ENCODE assay signal across 8 mouse cellular contexts in the genomic region with DNA sequence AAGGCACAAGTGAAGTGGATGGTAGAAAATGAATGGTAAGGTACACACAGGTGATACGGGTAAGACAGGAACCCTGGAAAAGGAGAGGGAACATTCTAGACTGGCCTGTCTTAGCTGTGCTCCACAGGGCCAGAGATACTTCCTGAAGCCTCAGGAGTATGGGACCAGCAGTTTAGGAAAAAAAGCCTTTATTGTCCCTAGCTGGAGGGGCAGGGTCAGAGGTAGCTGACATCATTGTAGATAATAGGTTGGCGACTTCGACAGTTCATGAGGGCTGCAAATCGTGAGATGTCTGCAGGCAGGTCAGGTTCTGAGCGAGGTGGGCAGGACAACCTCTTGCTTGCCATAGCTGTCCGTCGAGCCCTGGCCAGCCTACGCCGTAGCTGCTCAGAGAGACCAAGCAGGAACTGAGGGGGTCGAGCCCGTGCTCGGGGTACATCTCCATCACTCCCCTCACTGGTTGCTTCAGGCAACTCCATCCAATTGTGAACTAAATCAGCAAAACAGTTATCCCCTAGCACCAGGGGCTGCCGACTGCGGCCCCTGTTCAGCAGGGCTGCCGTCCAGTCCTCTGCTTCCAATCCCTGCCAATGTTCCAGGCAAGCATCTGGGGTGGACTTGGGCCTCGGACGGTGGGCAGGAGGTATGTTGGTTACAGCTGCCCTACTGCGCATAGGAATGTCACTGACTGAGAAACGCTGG. TPM values are rescaled to one million over a fixed set of nuclear protein-coding genes. Genes with fewer than 3 reads are reported as not detected.
DNase-seq lines count a peak whose midpoint lies in the region; ATAC-seq and TF ChIP-seq lines count a peak whose summit lies in the region.

No protein-coding gene starts in this region.

- peaks cover 33 to 50% of the 10 kb centered on the region in 2 experiments for H3K4me1 ChIP-seq in MEL (ENCODE audit: control insufficient read depth in 1 of 2, insufficient read depth in 2 of 2, low read length in 2 of 2)
- H3K4me1 ChIP-seq in heart, embryonic 15.5 days (replicated peaks), result peaks cover 54% of the 10 kb centered on the region
- peaks cover 45% of the 10 kb centered on the region for H3K4me1 ChIP-seq in stomach, embryonic 16.5 days (ENCODE audit: control insufficient read depth, insufficient read depth, low read length)

- DNase-seq in 3T3-L1 (ENCODE audit: low read depth, low spot score) (peak; percentile 27), MEL (ENCODE audit: low read depth, low spot score) (peak; percentile 48), liver (peak; percentile 48)
- DNase-seq in right cerebral cortex, adult 2 months (ENCODE audit: low spot score in 2 of 2), result no peak
- DNase-seq in layer of hippocampus, adult 9-11 months, result no peak

- no peak for ATAC-seq in heart, embryonic 15.5 days (replicated peaks; ENCODE audit: insufficient number of reproducible peaks, insufficient read depth, low FRiP score, low read depth)
- no peak for ATAC-seq in stomach, embryonic 16.5 days (ENCODE audit: insufficient read depth, low FRiP score)
- ATAC-seq in erythroid progenitor cell, adult 5-6 weeks (replicated peaks; ENCODE audit: low FRiP score, poor library complexity, severe bottlenecking), result no peak

- 0 out of 4 replicates have a peak, but pooled peaks of 1 of the 2 experiments have one; percentile 24 for TF ChIP-seq POLR2A in MEL (IDR thresholded peaks at IDR 0.05; ENCODE audit: control insufficient read depth in 1 of 2, insufficient read depth in 1 of 2, low read depth in 1 of 2, low read length in 2 of 2, poor library complexity in 1 of 2)

- peaks cover 4 to 45% of the 10 kb centered on the region in 2 experiments for H3K36me3 ChIP-seq in MEL (ENCODE audit: control insufficient read depth in 1 of 2, insufficient read depth in 2 of 2, low read length in 2 of 2)
- H3K36me3 ChIP-seq in heart, embryonic 15.5 days, result no peaks in the 10 kb centered on the region; the same call in 1 of the 2 replicates
- no peaks in the 10 kb centered on the region for H3K36me3 ChIP-seq in stomach, embryonic 16.5 days (ENCODE audit: control insufficient read depth, insufficient read depth, low read length)

- TF ChIP-seq RAD21 in MEL (IDR thresholded peaks at IDR 0.05; ENCODE audit: low read depth, low read length), result no peak

- no peak for TF ChIP-seq EP300 in MEL (IDR thresholded peaks at IDR 0.05; ENCODE audit: low read depth in 1 of 2, low read length in 2 of 2)

- peak overlapping the region; percentile 88 for H3K9ac ChIP-seq in MEL (ENCODE audit: control insufficient read depth, low read depth, low read length, poor library complexity, severe bottlenecking)
- H3K9ac ChIP-seq in heart, embryonic 15.5 days, result peak overlapping the region; percentile 61
- peak overlapping the region; percentile 81 for H3K9ac ChIP-seq in stomach, embryonic 16.5 days (ENCODE audit: low read length)

- H3K9me3 ChIP-seq in MEL (replicated peaks; ENCODE audit: insufficient read depth, low read length), result no peaks in the 10 kb centered on the region
- no peaks in the 10 kb centered on the region for H3K9me3 ChIP-seq in heart, embryonic 15.5 days (replicated peaks)
- H3K9me3 ChIP-seq in stomach, embryonic 16.5 days (replicated peaks; ENCODE audit: control insufficient read depth, low read length), result no peaks in the 10 kb centered on the region

- 47% methylated on average over 19 of the region's 19 CpGs for WGBS in heart, embryonic 15.5 days
- WGBS in stomach, embryonic 16.5 days, result 48% methylated on average over 19 of the region's 19 CpGs

- peak overlapping the region; percentile 75 for H3K4me2 ChIP-seq in heart, embryonic 15.5 days
- peak overlapping the region; percentile 81 for H3K4me2 ChIP-seq in stomach, embryonic 16.5 days (ENCODE audit: low read depth, low read length)

- peak overlapping the region; percentile 94 for H3K27ac ChIP-seq in MEL (ENCODE audit: control insufficient read depth, low read depth, low read length)
- H3K27ac ChIP-seq in heart, embryonic 15.5 days, result peak overlapping the region; percentile 92
- peak overlapping the region; percentile 100 for H3K27ac ChIP-seq in stomach, embryonic 16.5 days (ENCODE audit: low read length)

- H3K79me2 ChIP-seq in MEL (ENCODE audit: control insufficient read depth, insufficient read depth, low read length, poor library complexity), result peaks cover 33% of the 10 kb centered on the region

- peak overlapping the region; percentile 72 to 91 for H3K4me3 ChIP-seq in MEL (ENCODE audit: control insufficient read depth in 1 of 2, insufficient read depth in 1 of 2, low read depth in 2 of 2, low read length in 2 of 2)
- H3K4me3 ChIP-seq in heart, embryonic 15.5 days, result peak overlapping the region; percentile 65
- peak overlapping the region; percentile 65 for H3K4me3 ChIP-seq in stomach, embryonic 16.5 days (replicated peaks; ENCODE audit: low read length)

- no peak for TF ChIP-seq CTCF in MEL (IDR thresholded peaks at IDR 0.05 in 2 of 3, conservative IDR thresholded peaks at IDR 0.05 in 1 of 3; ENCODE audit: control insufficient read depth in 1 of 3, insufficient read depth in 1 of 3, low read depth in 2 of 3, low read length in 3 of 3, poor library complexity in 1 of 3, severe bottlenecking in 1 of 3)

- no peaks in the 10 kb centered on the region for H3K27me3 ChIP-seq in MEL (ENCODE audit: control insufficient read depth in 1 of 2, insufficient read depth in 2 of 2, low read length in 2 of 2)
- no peaks in the 10 kb centered on the region for H3K27me3 ChIP-seq in heart, embryonic 15.5 days
- H3K27me3 ChIP-seq in stomach, embryonic 16.5 days (ENCODE audit: control insufficient read depth, insufficient read depth, low read length), result no peaks in the 10 kb centered on the region

TF ChIP-seq in MEL, 35 proteins besides CTCF, POLR2A, EP300 and RAD21:
- no peak for TF ChIP-seq NRF1 (IDR thresholded peaks at IDR 0.05; ENCODE audit: insufficient read depth, low read depth, low read length, poor library complexity, severe bottlenecking)
- no peak for TF ChIP-seq ELF1 (IDR thresholded peaks at IDR 0.05; ENCODE audit: low read depth, low read length)
- no peak for TF ChIP-seq ZC3H11A (IDR thresholded peaks at IDR 0.05; ENCODE audit: low read depth, low read length)
- no peak for TF ChIP-seq HCFC1 (IDR thresholded peaks at IDR 0.05; ENCODE audit: low read depth, low read length)
- TF ChIP-seq ZMIZ1 (IDR thresholded peaks at IDR 0.05; ENCODE audit: low read depth, low read length), result no peak
- TF ChIP-seq MYC (IDR thresholded peaks at IDR 0.05; ENCODE audit: low read depth, low read length), result 0 out of 2 replicates have a peak, but pooled peaks have one; percentile 25

RNA-seq across cellular contexts. Expression of a gene that starts 1.3 kb away (rescaled TPM):
- 0.26 and 0.35 TPM in 2 replicates for total RNA-seq in MEL (2012; rRNA removed)
- polyA plus RNA-seq in MEL (2012; ENCODE audit: insufficient read depth in 1 of 2, insufficient read length in 2 of 2, low read depth in 1 of 2, low replicate concordance in 2 of 2, missing spikeins in 1 of 2), result under 1 TPM in 1 of 2 experiments, not detected in 1; 0.85 TPM
- polyA plus RNA-seq in heart, embryonic 15.5 days (2015; fragmentation: Nextera tagmentation; extraction: Ambion mirVana), result 2.8 and 4.3 TPM in 2 replicates
- 5.9 and 7.5 TPM in 2 replicates for polyA plus RNA-seq in stomach, embryonic 16.5 days (2015; fragmentation: Nextera tagmentation; extraction: Ambion mirVana)
- 1.1 TPM in 1 of 2 replicates, not detected in the other for total RNA-seq in erythroid progenitor cell, adult 5-6 weeks (2015; ENCODE audit: low replicate concordance)
- 0.64 and 4.2 TPM in 2 replicates for total RNA-seq in erythroid progenitor cell, adult 5-6 weeks (2017; ENCODE audit: low replicate concordance)

RNA-seq across cellular contexts. Expression of a gene that starts 1.5 kb away (rescaled TPM):
- total RNA-seq in MEL (2012; rRNA removed), result 54.1 and 65.3 TPM in 2 replicates
- 10 to 100 TPM in 1 of 2 experiments, not detected in 1; 60.7 TPM for polyA plus RNA-seq in MEL (2012; ENCODE audit: insufficient read depth in 1 of 2, insufficient read length in 2 of 2, low read depth in 1 of 2, low replicate concordance in 2 of 2, missing spikeins in 1 of 2)
- 35.7 and 46.9 TPM in 2 replicates for polyA plus RNA-seq in heart, embryonic 15.5 days (2015; fragmentation: Nextera tagmentation; extraction: Ambion mirVana)
- polyA plus RNA-seq in stomach, embryonic 16.5 days (2015; fragmentation: Nextera tagmentation; extraction: Ambion mirVana), result 42.6 and 42.7 TPM in 2 replicates
- total RNA-seq in erythroid progenitor cell, adult 5-6 weeks (2015; ENCODE audit: low replicate concordance), result 26.0 and 44.3 TPM in 2 replicates
- total RNA-seq in erythroid progenitor cell, adult 5-6 weeks (2017; ENCODE audit: low replicate concordance), result 34.4 and 43.8 TPM in 2 replicates

RNA-seq across cellular contexts. Expression of a gene that starts 8.1 kb away (rescaled TPM):
- total RNA-seq in MEL (2012; rRNA removed), result 0.65 and 1.5 TPM in 2 replicates
- polyA plus RNA-seq in MEL (2012; ENCODE audit: insufficient read depth in 1 of 2, insufficient read length in 2 of 2, low read depth in 1 of 2, low replicate concordance in 2 of 2, missing spikeins in 1 of 2), result 1 to 10 TPM in 1 of 2 experiments, not detected in 1; 4.4 TPM
- polyA plus RNA-seq in heart, embryonic 15.5 days (2015; fragmentation: Nextera tagmentation; extraction: Ambion mirVana), result 5.1 and 6.1 TPM in 2 replicates
- 12.2 and 12.7 TPM in 2 replicates for polyA plus RNA-seq in stomach, embryonic 16.5 days (2015; fragmentation: Nextera tagmentation; extraction: Ambion mirVana)
- 14.8 TPM in 1 of 2 replicates, not detected in the other for total RNA-seq in erythroid progenitor cell, adult 5-6 weeks (2015; ENCODE audit: low replicate concordance)
- total RNA-seq in erythroid progenitor cell, adult 5-6 weeks (2017; ENCODE audit: low replicate concordance), result 13.3 TPM in 1 of 2 replicates, not detected in the other

RNA-seq across cellular contexts. Expression of a gene that starts 8.9 kb away (rescaled TPM):
- 15.8 and 18.1 TPM in 2 replicates for total RNA-seq in MEL (2012; rRNA removed)
- polyA plus RNA-seq in MEL (2012; ENCODE audit: insufficient read depth in 1 of 2, insufficient read length in 2 of 2, low read depth in 1 of 2, low replicate concordance in 2 of 2, missing spikeins in 1 of 2), result 10 to 100 TPM in 1 of 2 experiments, not detected in 1; 44.1 TPM
- 22.6 and 32.8 TPM in 2 replicates for polyA plus RNA-seq in heart, embryonic 15.5 days (2015; fragmentation: Nextera tagmentation; extraction: Ambion mirVana)
- polyA plus RNA-seq in stomach, embryonic 16.5 days (2015; fragmentation: Nextera tagmentation; extraction: Ambion mirVana), result 34.8 and 40.0 TPM in 2 replicates
- total RNA-seq in erythroid progenitor cell, adult 5-6 weeks (2015; ENCODE audit: low replicate concordance), result 365 and 400 TPM in 2 replicates
- total RNA-seq in erythroid progenitor cell, adult 5-6 weeks (2017; ENCODE audit: low replicate concordance), result 262 and 332 TPM in 2 replicates

RNA-seq across cellular contexts. Expression of a gene that starts 11.9 kb away (rescaled TPM):
- 0.62 and 0.73 TPM in 2 replicates for total RNA-seq in MEL (2012; rRNA removed)
- 1 to 10 TPM in 1 of 2 experiments, not detected in 1; 1.2 TPM for polyA plus RNA-seq in MEL (2012; ENCODE audit: insufficient read depth in 1 of 2, insufficient read length in 2 of 2, low read depth in 1 of 2, low replicate concordance in 2 of 2, missing spikeins in 1 of 2)
- 0.19 and 0.65 TPM in 2 replicates for polyA plus RNA-seq in heart, embryonic 15.5 days (2015; fragmentation: Nextera tagmentation; extraction: Ambion mirVana)
- polyA plus RNA-seq in stomach, embryonic 16.5 days (2015; fragmentation: Nextera tagmentation; extraction: Ambion mirVana), result 0.52 and 0.67 TPM in 2 replicates
- not detected in 2 replicates for total RNA-seq in erythroid progenitor cell, adult 5-6 weeks (2015; ENCODE audit: low replicate concordance)
- total RNA-seq in erythroid progenitor cell, adult 5-6 weeks (2017; ENCODE audit: low replicate concordance), result not detected in 2 replicates

Comparison
In these comparisons a context has a peak if more than half of its experiments do, and no peak if none do; other contexts are left out.
1. DNase-seq: peak in 3T3-L1 (single experiment), MEL (single experiment) and liver (single experiment); none in right cerebral cortex, adult 2 months (0 of 2) and layer of hippocampus, adult 9-11 months (single experiment).
2. Peak in every context shown above with its lines, with median percentiles within 50 percentile points of each other: H3K27ac ChIP-seq, H3K4me3 ChIP-seq and H3K9ac ChIP-seq.